Mouse (Mus musculus) heart, embryonic 12.5 days (tissue): ENCODE results near the gene Rps6ka1. TPM values are rescaled to one million over a fixed set of nuclear protein-coding genes. Genes with fewer than 3 reads are reported as not detected.
"Not testable (repeated sequence)": the region's sequence is repeated elsewhere in the genome, so short reads cannot be mapped to it uniquely, and the experiment has no call there.

Source experiments
- ATAC-seq: fragments of 200-750 bp; cut with Nextera tagmentation; 2 replicates; pipeline ENCODE4 v1.8.0; 2017; ENCODE audit warnings: moderate TSS enrichment, moderate library complexity; ENCODE audit not compliant: insufficient number of reproducible peaks, low FRiP score
- H3K27ac ChIP-seq: fragments of 300-500 bp; sonication (generic); 2 replicates; pipeline ENCODE4 v1.5.1; 2016; ENCODE audit warnings: mild to moderate bottlenecking, moderate library complexity; ENCODE audit not compliant: poor library complexity, severe bottlenecking
- H3K27me3 ChIP-seq: fragments of 300-500 bp; sonication (generic); replicated peaks from 2 replicates; pipeline ENCODE4 v1.6.1; 2016; ENCODE audit warnings: mild to moderate bottlenecking, moderate library complexity
- H3K36me3 ChIP-seq: fragments of 300-500 bp; sonication (generic); 2 replicates; pipeline ENCODE4 v1.6.1; 2016; ENCODE audit warnings: mild to moderate bottlenecking, moderate library complexity
- H3K4me1 ChIP-seq: fragments of 300-500 bp; sonication (generic); replicated peaks from 2 replicates; pipeline ENCODE4 v1.6.1; 2016; ENCODE audit warnings: mild to moderate bottlenecking
- H3K4me2 ChIP-seq: fragments of 300-500 bp; sonication (generic); 2 replicates; pipeline ENCODE4 v1.6.1; 2016; ENCODE audit warnings: mild to moderate bottlenecking, moderate library complexity
- H3K4me3 ChIP-seq: fragments of 300-500 bp; sonication (generic); 2 replicates; pipeline ENCODE4 v1.5.1; 2016; ENCODE audit warnings: mild to moderate bottlenecking
- H3K9ac ChIP-seq: fragments of 300-500 bp; sonication (generic); 2 replicates; pipeline ENCODE4 v1.6.1; 2016; ENCODE audit warnings: mild to moderate bottlenecking, moderate library complexity
- H3K9me3 ChIP-seq: fragments of 300-500 bp; sonication (generic); replicated peaks from 2 replicates; pipeline ENCODE4 v1.6.1; 2016; ENCODE audit warnings: mild to moderate bottlenecking, moderate library complexity
- whole genome bisulfite sequencing: fragments of 180-500 bp; shearing (Covaris S2); methylation state at CpG from one replicate; pipeline ENCODE4 v1.1.7; 2016; 5-methylcytosine and 5-hydroxymethylcytosine counted together
- polyA plus RNA-seq: library from polyadenylated mRNA; unstranded; fragments of >200 nt; fragmentation: Nextera tagmentation; extraction: Ambion mirVana; gene quantifications from 2 replicates; pipeline ENCODE4 v1.2.1, GENCODE M21; 2016

Rps6ka1 gene
- 21.7 and 23.5 TPM in 2 replicates for polyA plus RNA-seq

- under 1% methylated on average over 56 of the region's 61 CpGs for WGBS
- no peaks in the 10 kb centered on the region for H3K27me3 ChIP-seq
- no peaks in the 10 kb centered on the region for H3K36me3 ChIP-seq
These were observed at the start of gene Rps6ka1 for GRCm38 (mm10) chr4:133887672-133888453. Rps6ka1 (minus strand) TSS chr4:133887797.

DNA sequence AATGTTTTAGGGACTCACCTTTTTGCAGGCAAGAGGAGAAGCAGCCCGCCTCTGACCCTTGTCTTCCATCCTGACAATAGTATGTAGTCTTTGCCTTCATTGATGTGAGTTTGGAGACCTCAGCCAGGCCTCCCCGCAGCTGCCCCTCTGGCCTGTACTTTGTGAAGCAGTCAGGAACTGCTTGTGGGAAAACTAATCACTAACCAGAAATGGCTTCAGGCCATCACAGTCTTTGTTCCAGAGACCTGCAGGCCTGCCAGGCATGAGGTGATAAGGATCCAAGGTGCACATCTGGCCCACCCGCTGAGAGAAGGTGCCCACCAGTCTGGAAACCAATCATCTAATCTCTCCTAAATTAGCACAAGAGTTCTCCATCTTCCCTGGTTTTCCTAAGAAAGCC, 44.2 kb upstream of the Rps6ka1 start:
- Histone ChIP-seq H3K4me3 (no peak overlapping the region), H3K9ac (no peak overlapping the region), H3K27ac (no peak overlapping the region), H3K27me3 (no peaks in the 10 kb centered on the region), H3K4me1 (peaks cover 10% of the 10 kb centered on the region), H3K4me2 (no peak overlapping the region), H3K36me3 (no peaks in the 10 kb centered on the region), H3K9me3 (no peaks in the 10 kb centered on the region)
- 60% methylated on average over 3 of the region's 3 CpGs for WGBS
- ATAC-seq = no peak

More at GRCm38 (mm10) chr4:133887672-133888453, at the start of gene Rps6ka1:
- Histone ChIP-seq H3K4me2 (peak within 1 kb of the TSS; percentile 95), H3K4me1 (peaks cover 21% of the 10 kb centered on the region), H3K9ac (peak within 1 kb of the TSS; percentile 86), H3K9me3 (no peaks in the 10 kb centered on the region), H3K4me3 (peak within 1 kb of the TSS; percentile 76), H3K27ac (peak within 1 kb of the TSS; percentile 23; the same call in 1 of the 2 replicates)
- ATAC-seq = peak; percentile 86

DNA sequence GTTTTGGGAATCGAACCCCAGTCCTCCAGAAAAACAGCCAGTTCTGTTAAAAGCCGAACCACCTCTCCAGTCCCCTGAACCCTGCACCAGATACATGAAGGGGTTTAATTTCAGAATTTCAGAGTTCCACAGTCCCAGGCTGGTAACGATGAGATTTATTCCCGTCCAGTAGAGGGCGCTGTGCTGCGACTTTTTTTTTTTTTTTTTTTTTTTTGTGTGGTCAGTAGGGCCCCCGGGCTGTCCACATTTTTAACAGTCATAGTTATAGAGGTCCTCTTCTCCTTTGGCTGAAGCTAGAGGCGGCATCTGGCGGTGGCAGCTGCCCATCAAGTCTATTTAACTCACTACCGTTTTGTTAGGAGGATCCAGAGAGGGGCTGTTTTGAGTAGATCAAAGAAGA, 43.8 kb upstream of the Rps6ka1 start:
- 11% methylated on average over 10 of the region's 10 CpGs for WGBS
- no peaks in the 10 kb centered on the region for H3K36me3 ChIP-seq
- no peak for ATAC-seq

GRCm38 (mm10) chr4:133929278-133929670, 41.7 kb upstream of the Rps6ka1 start:
- no peaks in the 10 kb centered on the region for H3K36me3 ChIP-seq
- H3K9me3 ChIP-seq = no peaks in the 10 kb centered on the region
- H3K27ac ChIP-seq = peak overlapping the region; percentile 61; the same call in 1 of the 2 replicates
- peaks cover 10% of the 10 kb centered on the region for H3K4me1 ChIP-seq
- 22% methylated on average over 7 of the region's 7 CpGs for WGBS
- H3K9ac ChIP-seq = no peak overlapping the region
- peak; percentile 29; the same call in 1 of the 2 replicates for ATAC-seq
- H3K4me3 ChIP-seq = no peak overlapping the region
- no peaks in the 10 kb centered on the region for H3K27me3 ChIP-seq
- H3K4me2 ChIP-seq = no peak overlapping the region; the same call in 1 of the 2 replicates

More for the DNA sequence above, 43.8 kb upstream of the Rps6ka1 start:
- Histone ChIP-seq H3K27me3 (no peaks in the 10 kb centered on the region), H3K27ac (no peak overlapping the region), H3K4me1 (peaks cover 10% of the 10 kb centered on the region), H3K9me3 (no peaks in the 10 kb centered on the region), H3K9ac (no peak overlapping the region), H3K4me2 (no peak overlapping the region), H3K4me3 (no peak overlapping the region)

GRCm38 (mm10) chr4:133928576-133929277, 41.1 kb upstream of the Rps6ka1 start:
- WGBS = 45% methylated on average over 15 of the region's 15 CpGs
- peak overlapping the region; percentile 61 for H3K27ac ChIP-seq
- H3K4me2 ChIP-seq = peak overlapping the region; percentile 5; the same call in 1 of the 2 replicates
- H3K4me3 ChIP-seq = no peak overlapping the region
- no peaks in the 10 kb centered on the region for H3K27me3 ChIP-seq
- H3K9ac ChIP-seq = no peak overlapping the region
- peaks cover 10% of the 10 kb centered on the region for H3K4me1 ChIP-seq
- no peaks in the 10 kb centered on the region for H3K9me3 ChIP-seq
- peak; percentile 71 for ATAC-seq
- no peaks in the 10 kb centered on the region for H3K36me3 ChIP-seq

DNA sequence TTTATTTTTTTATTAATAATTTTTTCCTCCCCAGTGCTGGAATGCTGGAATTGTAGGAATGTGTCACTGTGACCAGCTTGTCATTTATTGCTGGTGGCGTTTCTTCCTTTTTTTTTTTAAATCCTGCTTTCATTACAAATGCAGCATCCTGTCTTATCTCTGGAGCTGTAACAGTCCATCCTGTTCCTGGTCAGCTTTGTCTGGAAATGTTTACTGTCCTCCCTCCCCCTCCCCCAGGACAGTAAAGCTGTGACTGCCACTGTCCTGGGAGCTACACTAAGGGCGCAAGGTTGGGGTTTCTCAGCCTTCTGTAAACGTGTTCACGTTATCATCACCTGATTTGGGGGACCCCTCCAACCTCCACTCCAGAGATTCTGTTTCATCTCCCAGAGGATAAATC, 37.6 kb upstream of the Rps6ka1 start:
- no peak overlapping the region for H3K9ac ChIP-seq
- ATAC-seq = peak; percentile 57; the same call in 1 of the 2 replicates
- H3K4me2 ChIP-seq = no peak overlapping the region
- H3K9me3 ChIP-seq = no peaks in the 10 kb centered on the region
- no peaks in the 10 kb centered on the region for H3K27me3 ChIP-seq
- H3K4me1 ChIP-seq = peaks cover 8% of the 10 kb centered on the region; the same call in 1 of the 2 replicates
- no peaks in the 10 kb centered on the region for H3K36me3 ChIP-seq
- H3K27ac ChIP-seq = peak overlapping the region; percentile 12; the same call in 1 of the 2 replicates
- WGBS = 52% methylated on average over 4 of the region's 4 CpGs
- no peak overlapping the region for H3K4me3 ChIP-seq

DNA sequence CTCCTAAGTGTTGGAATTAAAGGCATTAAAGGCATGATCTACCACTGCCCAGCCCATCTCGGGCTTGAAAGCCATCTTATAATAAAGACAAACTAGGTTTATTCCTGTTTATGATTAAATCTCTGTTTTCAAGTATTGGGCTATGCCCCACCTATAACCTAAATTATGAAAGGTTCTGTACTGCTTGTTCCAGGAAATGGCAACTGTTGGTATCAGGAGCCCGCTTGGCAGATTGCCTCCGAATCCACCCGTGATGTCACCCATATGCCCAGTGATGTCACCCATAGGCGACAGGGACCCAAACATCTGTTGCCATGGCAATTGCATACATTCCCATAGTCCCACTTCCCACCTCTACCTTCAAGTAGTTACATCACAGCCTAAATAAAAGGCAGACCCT, 36.1 kb upstream of the Rps6ka1 start:
- Histone ChIP-seq H3K9me3 (no peaks in the 10 kb centered on the region), H3K27ac (no peak overlapping the region), H3K36me3 (no peaks in the 10 kb centered on the region), H3K4me2 (no peak overlapping the region), H3K4me3 (no peak overlapping the region), H3K9ac (no peak overlapping the region), H3K4me1 (peaks cover 5% of the 10 kb centered on the region; the same call in 1 of the 2 replicates), H3K27me3 (no peaks in the 10 kb centered on the region)
- WGBS = 88% methylated on average over 5 of the region's 5 CpGs
- no peak for ATAC-seq

GRCm38 (mm10) chr4:133918093-133918825, 30.7 kb upstream of the Rps6ka1 start:
- H3K36me3 ChIP-seq, H3K4me3 ChIP-seq, H3K4me2 ChIP-seq, H3K9me3 ChIP-seq, H3K9ac ChIP-seq, H3K27ac ChIP-seq, H3K27me3 ChIP-seq, ATAC-seq, H3K4me1 ChIP-seq: not testable (repeated sequence)
- WGBS = 85% methylated on average over 21 of the region's 23 CpGs

DNA sequence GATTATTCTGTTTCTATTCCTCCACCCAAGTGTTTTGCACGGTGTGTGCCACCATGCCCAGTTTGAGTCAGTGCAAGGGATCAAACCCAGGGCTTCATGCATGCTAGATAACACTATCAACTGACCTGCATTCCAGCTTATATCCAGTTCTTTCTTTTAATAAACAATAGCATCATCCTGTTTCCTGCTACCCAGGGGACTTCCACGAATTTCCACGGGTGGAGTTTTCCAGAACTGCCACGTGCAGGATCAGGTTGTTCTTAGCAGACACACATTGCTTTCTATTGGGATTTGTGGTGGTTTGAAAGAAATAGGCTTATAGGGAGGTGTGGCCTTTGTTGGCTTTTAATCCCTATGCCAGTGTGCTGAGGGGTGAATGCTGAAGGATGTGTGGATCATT, 24.4 kb upstream of the Rps6ka1 start:
- Histone ChIP-seq H3K4me3 (no peak overlapping the region), H3K27ac (no peak overlapping the region), H3K4me1 (peaks cover 9% of the 10 kb centered on the region), H3K4me2 (no peak overlapping the region), H3K36me3 (no peaks in the 10 kb centered on the region), H3K9ac (no peak overlapping the region), H3K27me3 (no peaks in the 10 kb centered on the region), H3K9me3 (no peaks in the 10 kb centered on the region)
- 62% methylated on average over 4 of the region's 4 CpGs for WGBS
- ATAC-seq = no peak

DNA sequence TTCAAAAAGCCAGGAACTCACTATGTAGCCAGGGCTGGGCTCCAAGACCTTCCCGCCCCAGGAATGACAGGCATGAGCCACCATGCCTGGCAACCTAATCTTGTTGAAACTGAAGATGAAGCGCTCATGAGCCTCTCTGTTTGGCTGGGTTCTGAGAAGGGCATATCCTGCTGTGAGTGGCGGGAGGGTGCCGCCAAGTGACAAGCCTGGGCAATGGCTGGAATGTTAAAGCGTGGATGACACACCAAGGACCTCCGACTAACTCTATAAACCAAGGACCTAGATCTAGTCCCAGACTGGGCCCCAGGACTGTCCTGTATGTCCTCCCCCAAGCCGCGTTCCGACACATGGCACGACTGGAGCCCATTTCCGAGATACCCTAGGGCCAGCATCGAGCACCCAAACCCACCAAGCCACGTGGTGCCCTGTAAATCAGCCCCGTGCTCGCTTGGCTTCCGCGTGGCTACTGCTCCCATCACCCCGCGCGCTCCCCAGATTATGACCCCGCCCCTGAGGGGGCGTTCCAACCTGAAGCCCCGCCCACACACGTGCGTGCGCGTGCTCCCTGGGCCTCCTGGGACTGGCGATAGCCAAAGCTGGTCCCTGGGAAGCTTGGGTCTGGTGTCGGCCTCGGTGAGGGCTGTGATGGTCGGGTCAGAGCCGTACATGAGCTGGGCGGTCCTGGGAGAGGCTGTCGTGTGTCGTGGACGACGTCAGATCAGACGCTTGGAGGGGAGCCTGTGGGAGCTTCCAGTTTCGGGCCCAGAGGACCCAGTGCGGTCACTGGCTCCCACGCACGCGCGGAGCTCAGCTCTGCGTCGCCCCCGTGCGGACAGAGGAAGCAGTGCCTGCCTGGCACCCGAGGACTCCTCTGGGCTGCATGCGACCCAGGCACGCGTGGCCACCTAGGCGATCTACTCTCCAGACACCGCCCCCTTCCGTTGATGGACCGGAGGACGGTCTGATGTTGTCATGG, 22.9 kb upstream of the Rps6ka1 start:
- Histone ChIP-seq H3K27me3 (no peaks in the 10 kb centered on the region), H3K36me3 (no peaks in the 10 kb centered on the region), H3K4me3 (peak overlapping the region; percentile 50), H3K9me3 (no peaks in the 10 kb centered on the region), H3K27ac (peak overlapping the region; percentile 82), H3K9ac (peak overlapping the region; percentile 57), H3K4me2 (peak overlapping the region; percentile 78), H3K4me1 (peaks cover 9% of the 10 kb centered on the region)
- ATAC-seq = peak; percentile 96
- under 1% methylated on average over 57 of the region's 57 CpGs for WGBS
